Mouse (Mus musculus) thymus, postnatal 25 days (tissue): ENCODE results near the gene Hcfc2.

ENCODE experiments used
- DNase-seq: peaks from one replicate; pipeline ENCODE4 v3.0.0; 2022

The Hcfc2 gene

DNA sequence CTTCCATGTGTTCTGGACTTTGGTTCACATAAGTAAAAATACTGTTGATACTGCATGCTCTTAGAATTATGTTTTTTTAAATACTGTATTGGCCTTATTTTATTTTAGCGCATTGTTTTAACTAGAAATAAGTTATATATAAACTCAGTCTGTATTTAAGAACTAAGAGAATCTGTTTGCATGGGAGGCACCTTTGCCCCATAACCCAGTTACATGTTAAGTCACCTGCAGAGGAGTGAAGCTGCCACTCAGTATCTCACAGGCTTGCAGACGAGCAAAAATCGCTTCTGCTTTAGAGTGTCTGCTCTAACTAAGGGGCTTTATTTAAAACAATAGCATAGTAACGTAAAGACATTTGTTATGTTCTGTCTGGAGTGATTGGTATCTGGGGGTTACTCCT lies 45.9 kb downstream of the Hcfc2 start:
- no peak for DNase-seq

DNA sequence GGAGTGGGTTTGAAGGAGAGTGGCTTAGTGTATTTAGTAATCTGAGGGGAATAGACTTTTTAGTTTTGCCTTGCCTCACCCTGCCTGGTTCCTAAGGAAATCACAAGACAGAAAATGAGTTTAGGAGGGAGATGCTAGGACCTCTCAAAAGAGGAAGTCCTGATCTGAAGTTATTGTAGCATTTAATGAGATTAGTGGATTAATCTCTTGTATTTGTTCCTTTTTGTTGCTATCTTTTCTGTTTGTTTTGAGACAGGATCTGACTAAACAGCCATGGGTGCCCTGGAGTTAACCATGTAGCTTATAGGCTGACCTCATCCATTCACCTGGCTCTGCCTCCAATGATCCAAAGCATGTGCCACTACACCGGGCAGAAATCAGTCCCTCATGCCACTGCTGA lies 46.6 kb downstream of the Hcfc2 start:
- no peak for DNase-seq

DNA sequence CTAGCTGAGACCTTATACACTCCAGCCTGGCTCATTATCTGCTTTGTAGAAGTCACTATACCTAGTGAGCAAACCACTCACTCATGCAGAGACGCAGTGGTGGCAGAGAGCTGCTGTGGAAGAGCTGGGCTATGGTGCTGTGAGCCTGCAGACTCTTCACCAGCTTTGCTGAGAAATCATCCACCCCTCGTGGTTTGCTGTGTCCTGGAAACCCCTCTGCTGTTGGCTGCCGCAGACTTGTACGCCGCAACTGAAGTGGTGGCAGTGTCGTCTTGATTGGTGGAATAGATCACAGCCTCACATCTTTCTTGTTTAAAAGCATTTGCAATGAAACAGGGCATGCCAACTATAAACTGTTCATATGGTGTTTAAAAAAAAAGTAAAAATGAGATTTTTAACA lies 48.3 kb downstream of the Hcfc2 start:
- DNase-seq, result no peak

- no peak for DNase-seq
These were observed 49.3 kb downstream of the Hcfc2 start for GRCm38 (mm10) chr10:82745301-82745700.

DNA sequence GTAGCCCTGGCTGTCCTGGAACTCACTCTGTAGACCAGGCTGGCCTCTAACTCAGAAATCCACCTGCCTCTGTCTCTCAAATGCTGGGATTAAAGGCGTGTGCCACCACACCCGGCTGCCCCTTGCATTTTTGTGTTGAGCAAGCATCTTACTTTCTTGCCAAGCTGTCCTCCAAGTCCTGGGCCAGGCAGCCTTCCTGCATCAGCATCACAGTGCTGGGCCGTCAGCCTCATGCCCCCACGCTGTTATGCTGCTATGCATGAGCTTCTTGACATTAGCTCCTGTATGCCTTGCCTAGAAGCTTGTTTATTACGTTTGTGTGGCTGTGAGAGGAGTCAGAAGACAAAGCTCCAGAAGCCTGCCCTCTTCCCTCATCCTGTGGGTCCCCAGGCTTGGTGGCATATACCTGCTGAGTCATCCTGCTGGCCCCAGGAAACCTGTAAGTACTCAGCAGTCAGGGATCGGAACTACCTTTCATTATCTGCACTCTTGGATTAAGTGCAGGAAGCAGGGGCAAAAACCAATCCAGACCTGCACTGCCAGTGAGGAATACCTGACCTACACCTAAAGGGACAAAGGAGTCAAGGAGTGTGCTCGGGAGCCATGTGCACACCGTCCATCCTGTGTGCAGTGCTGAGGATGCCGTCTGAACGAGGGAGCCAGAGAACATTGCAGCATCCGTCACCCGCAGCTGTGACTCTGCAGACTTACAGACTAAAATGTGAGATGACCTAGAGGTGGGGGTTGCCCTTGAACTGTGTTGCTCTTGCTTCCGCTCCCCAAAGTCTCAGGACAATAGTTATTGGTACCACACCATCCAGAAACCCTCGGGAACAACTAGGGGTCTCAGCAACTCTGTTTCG lies 51.3 kb downstream of the Hcfc2 start:
- no peak for DNase-seq

DNA sequence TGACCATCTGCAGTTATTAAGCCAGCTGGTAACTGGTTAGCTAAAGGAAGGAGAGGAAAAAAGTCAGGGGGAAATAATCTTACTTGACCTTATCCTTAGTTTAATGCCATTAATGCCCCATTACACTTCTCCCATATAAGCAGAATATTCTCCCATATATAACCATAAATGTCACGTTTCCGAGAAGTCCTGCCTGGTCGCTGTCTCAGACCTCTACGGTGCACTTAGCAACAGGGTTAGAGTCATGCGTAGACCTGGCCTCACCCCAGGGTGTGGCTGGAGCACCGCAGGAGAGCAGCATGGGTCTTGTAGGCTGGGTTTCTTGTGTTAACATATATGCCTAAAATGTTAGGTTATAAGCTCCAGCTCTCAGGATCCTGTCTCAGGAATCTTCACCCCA lies 54.8 kb downstream of the Hcfc2 start:
- DNase-seq, result no peak

DNA sequence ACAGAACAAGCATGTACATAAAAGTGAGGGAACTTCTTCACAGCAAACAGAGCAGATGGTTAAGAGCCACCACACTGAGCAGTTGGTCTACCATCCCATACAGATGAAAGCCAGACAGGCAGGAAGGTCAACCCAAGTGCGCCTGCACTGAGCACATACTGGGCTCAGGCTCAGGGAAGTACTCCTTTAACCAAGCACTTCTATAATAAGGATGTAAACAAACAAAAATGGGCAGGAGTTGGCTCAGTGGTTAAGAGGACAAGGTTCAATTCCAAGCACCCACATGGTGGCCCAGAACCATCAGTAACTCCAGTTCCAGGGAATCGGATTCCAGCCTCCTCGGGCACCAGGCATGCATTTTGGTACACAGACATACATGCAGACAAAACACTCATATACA lies 57.0 kb downstream of the Hcfc2 start:
- DNase-seq, result no peak

DNA sequence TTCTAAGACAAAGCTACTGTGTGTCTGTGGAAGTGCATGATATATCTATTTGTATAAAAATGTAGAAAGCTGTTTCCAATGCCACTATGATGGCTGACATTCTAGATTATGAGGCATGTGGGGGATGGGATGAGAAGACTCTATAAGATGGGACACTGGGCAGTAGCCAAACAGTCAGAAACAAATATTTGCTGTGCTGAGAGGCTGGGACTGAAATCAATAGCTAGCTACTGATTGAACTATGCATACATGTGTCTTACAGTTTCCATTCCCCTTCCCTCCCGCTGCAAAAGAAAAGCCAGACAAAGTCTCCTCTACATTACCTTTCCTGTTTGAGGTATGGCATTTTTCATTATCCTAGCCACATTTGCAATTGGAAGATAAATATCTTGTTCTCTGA lies 58.7 kb downstream of the Hcfc2 start:
- no peak for DNase-seq

DNA sequence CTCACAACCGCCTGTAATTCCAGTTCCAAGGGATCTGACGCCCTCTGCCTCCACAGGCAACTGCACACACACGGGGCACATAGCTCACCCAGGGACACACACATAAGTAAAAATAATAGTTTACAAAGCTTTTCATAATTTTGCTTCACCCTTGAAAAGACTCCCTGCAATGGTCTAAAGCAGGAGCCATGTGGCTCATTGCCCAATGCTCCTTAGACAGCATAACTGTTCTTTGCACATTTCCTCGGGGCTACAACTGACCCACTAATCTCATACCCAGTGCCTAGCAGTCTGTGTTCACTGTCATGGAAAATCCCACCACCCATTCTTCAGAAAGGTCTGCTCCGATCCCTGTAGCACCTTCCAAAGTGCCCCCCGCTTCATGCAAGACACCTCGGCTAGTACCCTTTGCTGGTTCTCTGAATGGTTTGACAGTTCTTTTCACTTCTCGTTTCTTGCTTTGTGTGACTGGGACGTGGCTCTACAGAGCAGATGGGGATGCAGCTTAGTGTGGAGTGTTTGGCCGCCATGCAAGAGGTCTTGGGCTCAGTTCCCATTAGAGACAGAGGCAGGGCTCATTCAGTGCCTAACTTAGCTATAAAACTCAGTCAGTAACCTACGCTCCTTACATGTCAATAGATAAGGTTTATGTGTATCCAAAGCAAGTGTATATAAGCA lies 59.4 kb downstream of the Hcfc2 start:
- DNase-seq, result no peak

DNA sequence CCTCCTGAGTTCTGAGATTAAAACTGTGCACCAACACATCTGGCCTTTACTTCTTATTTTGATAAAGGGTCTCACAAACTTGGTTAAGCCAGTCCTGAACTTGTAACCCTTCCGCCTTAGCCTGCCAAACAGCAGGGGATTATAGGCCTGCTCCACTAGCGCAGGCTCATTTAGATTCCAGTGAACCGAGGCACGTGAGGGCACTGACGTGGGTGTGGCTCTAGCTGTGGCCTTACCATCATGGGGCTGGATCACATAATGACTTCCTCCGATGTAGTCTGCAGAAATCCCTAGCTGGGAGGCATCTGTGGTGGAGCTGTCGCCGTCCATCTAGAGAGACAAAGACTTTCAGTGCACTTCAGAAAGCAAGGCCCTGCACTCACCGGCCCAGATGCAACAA lies 60.5 kb downstream of the Hcfc2 start:
- DNase-seq, result no peak

DNA sequence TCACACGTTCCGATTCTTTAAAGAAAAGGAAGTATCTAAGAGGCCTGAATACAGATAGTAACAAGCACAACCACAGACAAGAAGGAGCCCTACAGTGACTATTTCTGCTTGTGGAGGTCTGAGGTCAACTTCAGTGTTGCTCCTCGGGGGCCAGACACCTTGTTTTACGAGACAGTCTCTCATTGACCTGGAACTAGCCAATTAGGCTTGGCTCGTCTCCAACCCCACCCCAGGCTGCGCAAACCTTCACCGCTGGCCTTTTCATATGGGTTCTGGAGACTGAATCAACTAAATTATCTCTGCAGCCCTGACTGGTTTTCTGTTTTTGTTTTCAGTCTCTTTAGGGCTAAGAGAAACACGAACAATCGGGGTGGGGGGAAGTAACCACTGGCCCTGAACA lies 61.4 kb downstream of the Hcfc2 start:
- DNase-seq, result no peak

- no peak for DNase-seq
These were observed 62.4 kb downstream of the Hcfc2 start for GRCm38 (mm10) chr10:82758368-82758767.

DNA sequence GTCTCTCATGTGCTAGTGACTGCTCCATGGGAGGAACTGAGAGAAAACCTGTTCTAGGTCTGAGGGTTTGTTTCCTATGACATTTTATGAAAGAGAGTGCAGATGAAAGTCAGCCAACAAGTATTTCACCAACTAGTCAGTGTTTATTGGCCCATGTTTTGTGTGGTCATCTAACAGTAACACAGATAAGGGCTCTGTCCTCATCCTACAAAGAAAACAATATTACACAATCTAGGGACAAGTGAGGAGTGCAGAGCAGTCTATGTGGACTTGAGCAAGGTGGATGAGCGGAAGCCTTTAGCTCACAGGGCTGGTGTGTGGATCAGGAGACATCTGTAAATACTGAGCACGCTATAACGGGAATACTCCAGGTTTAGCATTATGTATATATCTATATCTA lies 62.9 kb downstream of the Hcfc2 start:
- no peak for DNase-seq

GRCm38 (mm10) chr10:82759706-82760105 lies 63.7 kb downstream of the Hcfc2 start:
- DNase-seq, result no peak

GRCm38 (mm10) chr10:82761037-82761811 lies 65.3 kb downstream of the Hcfc2 start:
- DNase-seq, result no peak

DNA sequence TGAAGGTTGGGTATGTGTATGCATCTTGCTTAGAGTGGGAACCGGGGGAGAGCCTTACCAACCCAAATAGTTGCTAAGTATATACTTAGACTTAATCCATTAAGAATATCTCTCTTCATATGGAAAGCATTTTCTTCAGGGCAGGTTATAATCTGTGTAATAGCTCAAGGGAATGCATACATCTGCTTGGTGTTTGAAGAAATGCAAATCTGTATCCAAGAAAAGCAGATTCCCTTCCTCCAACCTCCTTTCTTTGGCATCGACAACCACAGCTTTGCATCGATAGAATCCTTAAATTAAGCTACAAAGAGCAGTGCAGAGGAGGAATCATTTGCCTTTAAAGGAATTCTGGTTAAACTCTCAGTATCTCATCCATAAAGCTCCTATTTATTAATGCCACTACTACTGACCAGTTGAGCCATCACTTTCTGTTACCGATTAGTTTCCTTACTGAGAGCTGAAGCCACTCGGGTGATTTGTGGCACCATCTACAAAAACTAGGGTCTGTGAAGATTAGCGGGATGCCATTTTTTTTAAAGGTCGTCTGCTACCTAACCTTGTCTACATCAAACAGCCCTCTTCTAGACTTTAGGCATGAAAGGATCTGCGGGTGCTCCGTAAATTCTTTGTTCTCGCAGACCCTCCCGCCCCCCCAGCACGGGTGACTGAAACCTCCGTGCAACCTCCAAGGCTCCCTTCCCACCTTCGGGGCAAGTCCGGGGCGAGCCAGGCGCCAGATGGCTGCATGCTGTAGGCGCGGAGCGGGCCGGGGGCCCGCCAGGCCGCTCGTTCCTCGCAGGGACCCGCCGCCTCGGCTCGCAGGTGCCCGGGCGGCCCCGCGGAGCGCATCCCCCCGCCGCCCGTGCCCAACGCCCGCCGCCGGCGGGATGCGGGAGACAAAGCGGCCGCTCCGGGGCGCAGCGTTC lies 67.1 kb downstream of the Hcfc2 start:
- DNase-seq, result peak; percentile 67

DNA sequence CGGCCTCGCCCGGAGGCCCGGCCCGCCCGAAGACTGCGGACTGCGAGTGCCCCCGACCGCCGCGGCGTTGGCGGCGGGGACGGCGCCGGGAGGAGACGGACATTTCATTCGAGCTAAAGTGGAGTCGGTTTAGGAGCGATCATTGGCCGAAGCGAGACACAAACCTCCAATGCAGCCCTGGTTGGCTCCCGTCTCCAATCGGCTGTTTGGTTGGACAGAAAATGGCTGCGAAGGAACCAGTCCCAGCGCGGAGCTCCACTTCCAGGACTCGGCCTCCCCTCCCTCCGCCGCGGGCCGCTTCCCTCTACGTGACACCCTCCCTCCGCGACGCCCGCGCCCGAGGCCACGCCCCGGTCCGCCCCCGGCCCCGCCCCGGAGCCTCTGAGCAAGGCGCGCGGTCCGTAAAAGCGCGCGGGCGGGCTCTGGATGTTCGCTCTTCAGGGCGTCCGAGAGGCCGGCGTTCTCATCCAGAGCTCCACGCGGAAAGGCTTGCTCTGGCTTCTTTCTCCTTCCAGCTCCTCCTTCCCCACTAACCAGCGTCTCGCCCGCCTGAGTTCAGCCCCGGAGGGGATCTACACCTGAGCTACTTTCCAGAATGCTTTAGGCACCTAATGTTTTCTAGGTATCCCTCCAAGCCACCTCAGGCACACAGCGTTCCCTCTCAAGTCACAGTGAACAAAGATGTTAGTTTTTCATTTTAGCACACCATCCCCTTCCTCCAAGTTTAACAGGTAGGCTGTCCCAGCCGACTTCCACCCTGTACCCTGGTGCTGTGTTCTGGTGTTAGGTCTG lies 68.1 kb downstream of the Hcfc2 start, which contains the start of gene Nfyb:
TSS of gene Nfyb (minus strand) at position 305 of the 792 bp plus-strand sequence.
- DNase-seq, result peak; percentile 97

DNA sequence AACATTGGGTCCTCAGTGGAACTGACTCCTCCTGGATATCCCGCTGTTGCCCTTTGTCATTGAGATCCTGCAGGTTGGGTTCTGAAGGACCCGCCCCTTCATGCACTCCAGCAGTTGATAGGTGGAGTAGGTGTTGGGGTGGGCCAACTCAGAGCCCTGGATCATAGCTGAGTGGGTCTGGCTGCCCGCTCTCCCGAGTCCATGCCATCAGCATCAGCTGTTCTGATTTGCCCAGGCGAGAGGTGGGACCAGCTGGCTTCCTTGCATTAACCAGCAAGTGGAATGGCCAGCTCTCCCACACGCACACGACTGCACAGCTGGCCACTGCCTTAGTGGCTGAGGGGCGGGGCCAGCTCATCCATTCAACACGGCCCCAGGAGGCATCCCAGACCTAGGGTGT lies 72.9 kb downstream of the Hcfc2 start:
- DNase-seq, result no peak

GRCm38 (mm10) chr10:82770713-82771112 lies 74.8 kb downstream of the Hcfc2 start:
- DNase-seq, result no peak

DNA sequence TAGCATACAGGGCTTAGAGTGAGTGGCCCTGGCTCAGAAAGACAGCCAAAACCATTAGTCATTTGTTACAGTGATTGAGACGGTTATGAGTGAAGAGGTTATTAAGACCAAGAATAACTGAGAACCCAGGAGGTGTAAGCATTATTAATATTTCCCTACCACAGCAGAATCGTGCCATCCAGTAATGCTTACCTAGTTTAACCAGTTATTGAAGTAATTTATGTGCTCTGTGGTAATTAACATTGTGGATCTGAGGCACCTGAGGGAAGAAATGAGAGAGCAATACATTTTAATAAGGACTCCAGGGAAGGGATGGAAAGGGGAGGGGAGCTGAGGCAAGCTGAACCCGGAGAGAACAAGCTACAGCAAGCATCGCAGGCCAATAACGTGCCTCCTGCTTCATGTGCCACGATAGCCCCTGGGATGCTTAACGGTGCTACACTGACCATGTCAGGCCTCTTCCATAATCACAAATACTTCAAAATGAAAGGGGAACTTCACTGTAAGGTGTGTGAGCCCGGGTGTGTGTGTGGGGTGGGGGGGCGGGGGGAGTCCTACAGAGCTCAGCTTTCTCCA lies 75.7 kb downstream of the Hcfc2 start:
- no peak for DNase-seq

- DNase-seq, result no peak
These were observed 78.9 kb downstream of the Hcfc2 start for GRCm38 (mm10) chr10:82774841-82775240.
